Comparison of ENCODE assay signal across 9 mouse cellular contexts in the genomic region with DNA sequence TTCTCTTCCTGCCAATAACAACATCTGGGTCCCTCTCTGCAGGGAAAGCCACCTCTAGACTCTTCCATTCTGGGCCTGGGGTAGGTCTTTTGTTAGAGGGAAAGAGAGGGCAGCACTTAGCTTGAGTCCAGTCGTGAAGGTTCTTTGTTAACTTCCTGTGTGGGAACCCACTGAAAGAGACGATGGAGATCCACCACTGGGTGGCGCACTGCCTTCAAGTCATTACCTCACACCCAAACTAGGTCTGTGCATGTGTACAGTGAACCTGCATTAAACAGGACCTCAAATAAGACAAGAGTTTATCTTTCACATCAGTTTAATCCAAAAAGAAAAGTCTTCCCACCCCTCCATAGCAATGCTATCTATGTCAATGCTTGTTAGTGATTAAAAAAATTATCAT. TPM values are rescaled to one million over a fixed set of nuclear protein-coding genes. Genes with fewer than 3 reads are reported as not detected.
DNase-seq lines count a peak whose midpoint lies in the region; TF ChIP-seq lines count a peak whose summit lies in the region.
"Had no signal": no experiment of that assay in that cellular context is flagged by ENCODE, and none has a peak within 500 bp of the region (broad histone marks: within the 10 kb centered on the region; RNA-seq: fewer than 3 reads in every experiment).

No protein-coding gene starts in this region.

- 4% methylated on average over 3 of the region's 3 CpGs for WGBS in forebrain, embryonic 10.5 days
- 1% methylated on average over 3 of the region's 3 CpGs for WGBS in lung, adult 2 months

- H3K27ac ChIP-seq in CH12.LX (ENCODE audit: insufficient read depth, low read depth): no peak overlapping the region
- no peak overlapping the region for H3K27ac ChIP-seq in forebrain, embryonic 10.5 days
- H3K27ac ChIP-seq: heart, embryonic 15.5 days had no signal

- H3K4me2 ChIP-seq in CH12.LX (ENCODE audit: insufficient read depth, low read depth, poor library complexity, severe bottlenecking): no peak overlapping the region
- H3K4me2 ChIP-seq: heart, embryonic 15.5 days had no signal

- in situ Hi-C loops in CH12.LX (cut with MboI; ENCODE audit: low pct_ligation_motif_present, low pct_unique_long_range_greater_than_20kb, low sequenced_read_pairs): loop anchor here (5.0 to 10.0 kb wide), 2 partner anchors 115 to 328 kb away; no protein-coding TSS in a partner anchor

- peak; percentile 60 to 85 for TF ChIP-seq CTCF in CH12.LX (conservative IDR thresholded peaks at IDR 0.05 in 1 of 2, IDR thresholded peaks at IDR 0.05 in 1 of 2; ENCODE audit: low read depth in 2 of 2, low read length in 2 of 2)
- peak; percentile 71 for TF ChIP-seq CTCF in lung, adult 2 months (IDR thresholded peaks at IDR 0.05; ENCODE audit: insufficient read depth, low read length)

- TF ChIP-seq POLR2A in CH12.LX (IDR thresholded peaks at IDR 0.05; ENCODE audit: low read depth, low read length): no peak
- no peak for TF ChIP-seq POLR2A in lung, adult 2 months (IDR thresholded peaks at IDR 0.05; ENCODE audit: borderline replicate concordance, extremely low read depth, low read depth, low read length)

- no peaks in the 10 kb centered on the region for H3K4me1 ChIP-seq in CH12.LX (ENCODE audit: control insufficient read depth in 1 of 2, insufficient read depth in 2 of 2)
- H3K4me1 ChIP-seq in forebrain, embryonic 10.5 days: no peaks in the 10 kb centered on the region
- H3K4me1 ChIP-seq in lung, adult 2 months (ENCODE audit: control insufficient read depth, insufficient read depth, low read length): no peaks in the 10 kb centered on the region
- H3K4me1 ChIP-seq: heart, embryonic 15.5 days had no signal

- intact Hi-C loops in heart, postnatal 36 days (cut with DNase I): loop anchor here (1.0 kb wide), 1 partner anchor 117 kb away; no protein-coding TSS in a partner anchor

- H3K9me3 ChIP-seq in CH12.LX (replicated peaks; ENCODE audit: low read length): no peaks in the 10 kb centered on the region
- H3K9me3 ChIP-seq in forebrain, embryonic 10.5 days: no peaks in the 10 kb centered on the region
- H3K9me3 ChIP-seq: heart, embryonic 15.5 days had no signal

- dilution Hi-C loops in CH12.LX (cut with MboI; ENCODE audit: extremely low pct_ligation_motif_present, extremely low pct_unique_long_range_greater_than_20kb, low sequenced_read_pairs): no loop called here

- no peaks in the 10 kb centered on the region; the same call in 1 of the 2 replicates for H3K79me2 ChIP-seq in CH12.LX (replicated peaks; ENCODE audit: control insufficient read depth, extremely low read depth, insufficient read depth, poor library complexity, severe bottlenecking)

- DNase-seq in CH12.LX (ENCODE audit: extremely low read depth): peak; percentile 64
- DNase-seq in adrenal gland, postnatal 10 days: peak; percentile 82
- peak; percentile 54 for DNase-seq in forebrain, embryonic 10.5 days (ENCODE audit: extremely low spot score, low spot score)
- peak; percentile 61 to 73 for DNase-seq in heart, postnatal 36 days
- peak; percentile 71 for DNase-seq in layer of hippocampus, adult 11-12 months (ENCODE audit: low spot score)
- DNase-seq in lung, adult 2 months: peak; percentile 36
- DNase-seq in retina, adult 2 months (ENCODE audit: low read depth, low spot score): peak; percentile 22
- peak; percentile 82 for DNase-seq in thymus, postnatal 25 days

- H3K4me3 ChIP-seq in CH12.LX (replicated peaks in 1 of 3; ENCODE audit: low read depth in 2 of 3, low read length in 2 of 3, poor library complexity in 1 of 3): no peak overlapping the region
- no peak overlapping the region for H3K4me3 ChIP-seq in forebrain, embryonic 10.5 days
- H3K4me3 ChIP-seq in lung, adult 2 months (replicated peaks; ENCODE audit: extremely low read depth, low read depth, low read length): no peak overlapping the region
- H3K4me3 ChIP-seq: heart, embryonic 15.5 days had no signal

- H3K9ac ChIP-seq in CH12.LX (ENCODE audit: insufficient read depth, low read depth): no peak overlapping the region
- H3K9ac ChIP-seq: heart, embryonic 15.5 days had no signal

- TF ChIP-seq EP300 in CH12.LX (IDR thresholded peaks at IDR 0.05; ENCODE audit: low read length): no peak

- H3K27me3 ChIP-seq in CH12.LX (replicated peaks): peaks cover 56% of the 10 kb centered on the region
- no peaks in the 10 kb centered on the region for H3K27me3 ChIP-seq in forebrain, embryonic 10.5 days (ENCODE audit: poor library complexity, severe bottlenecking)
- H3K27me3 ChIP-seq: heart, embryonic 15.5 days had no signal

- no peaks in the 10 kb centered on the region for H3K36me3 ChIP-seq in CH12.LX (replicated peaks in 1 of 2; ENCODE audit: control insufficient read depth in 1 of 2, insufficient read depth in 1 of 2, low read length in 1 of 2)
- no peaks in the 10 kb centered on the region for H3K36me3 ChIP-seq in forebrain, embryonic 10.5 days (replicated peaks)
- H3K36me3 ChIP-seq: heart, embryonic 15.5 days had no signal

- peak; percentile 67 for TF ChIP-seq RAD21 in CH12.LX (IDR thresholded peaks at IDR 0.05; ENCODE audit: low read depth, low read length)

TF ChIP-seq in CH12.LX, 34 proteins besides CTCF, POLR2A, EP300 and RAD21:
- TF ChIP-seq CHD1 (IDR thresholded peaks at IDR 0.05; ENCODE audit: low read depth, low read length) (no peak), SMC3 (IDR thresholded peaks at IDR 0.05; ENCODE audit: low read depth, low read length) (peak; percentile 91), MXI1 (IDR thresholded peaks at IDR 0.05; ENCODE audit: low read depth, low read length) (no peak), JUND (conservative IDR thresholded peaks at IDR 0.05; ENCODE audit: low read depth, low read length) (no peak)

RNA-seq across cellular contexts. Expression of a gene that starts 31.0 kb away (rescaled TPM):
- total RNA-seq in CH12.LX (2012; rRNA removed): not detected in 2 replicates
- total RNA-seq in CH12.LX (2014; rRNA removed): not detected in 2 replicates
- polyA plus RNA-seq in CH12.LX (2012; ENCODE audit: insufficient read length, low read depth): not detected in 2 replicates
- not detected for total RNA-seq in adrenal gland, postnatal 10 days (2021)
- not detected in 2 replicates for polyA plus RNA-seq in forebrain, embryonic 10.5 days (2016; fragmentation: Nextera tagmentation; extraction: Ambion mirVana)
- not detected for total RNA-seq in heart, postnatal 36 days (2021)
- polyA plus RNA-seq in lung, adult 2 months (2012; rRNA removed): not detected in 2 replicates
- polyA plus RNA-seq: heart, embryonic 15.5 days had no signal

RNA-seq across cellular contexts. Expression of a gene that starts 41.8 kb away (rescaled TPM):
- total RNA-seq in CH12.LX (2012; rRNA removed) (not detected in 2 replicates), CH12.LX (2014; rRNA removed) (not detected in 2 replicates)
- polyA plus RNA-seq in CH12.LX (2012; ENCODE audit: insufficient read length, low read depth): not detected in 2 replicates
- total RNA-seq in adrenal gland, postnatal 10 days (2021): 10 to 100 TPM in 1 of 2 experiments, 1 to 10 TPM in 1; 9.8 to 20.8 TPM
- not detected in 2 replicates for polyA plus RNA-seq in forebrain, embryonic 10.5 days (2016; fragmentation: Nextera tagmentation; extraction: Ambion mirVana)
- total RNA-seq in heart, postnatal 36 days (2021): 10 to 100 TPM; 15.2 to 31.9 TPM
- 1.0 and 1.6 TPM in 2 replicates for polyA plus RNA-seq in lung, adult 2 months (2012; rRNA removed)

Comparison
In these comparisons a context has a peak if more than half of its experiments do, and no peak if none do; other contexts are left out.
1. DNase-seq: peak in every context shown above with its lines; median percentile 82 in adrenal gland, postnatal 10 days; 82 in thymus, postnatal 25 days; 71 in layer of hippocampus, adult 11-12 months; 67 in heart, postnatal 36 days; 64 in CH12.LX; 54 in forebrain, embryonic 10.5 days; 36 in lung, adult 2 months; 22 in retina, adult 2 months.
2. RNA of a gene that starts 41.8 kb away (total RNA-seq): 15.2 to 31.9 TPM in heart, postnatal 36 days and 9.8 to 20.8 TPM in adrenal gland, postnatal 10 days; not detected in CH12.LX; every median in the first group is over 10 times any median in the second.